Mouse (Mus musculus) neural tube, embryonic 12.5 days (tissue): ENCODE measurements around the gene H2-DMb1. TPM values are rescaled to one million over a fixed set of nuclear protein-coding genes. Genes with fewer than 3 reads are reported as not detected.

Experiments
- ATAC-seq: fragments of 200-750 bp; cut with Nextera tagmentation; 2 replicates; pipeline ENCODE4 v1.8.0; 2017; ENCODE audit warnings: low read depth, mild to moderate bottlenecking, moderate TSS enrichment, moderate library complexity; ENCODE audit not compliant: low FRiP score
- H3K27ac ChIP-seq: fragments of 300-500 bp; sonication (generic); 2 replicates; pipeline ENCODE4 v1.5.1; 2016
- H3K27me3 ChIP-seq: fragments of 300-500 bp; sonication (generic); replicated peaks from 2 replicates; pipeline ENCODE4 v1.6.1; 2016; ENCODE audit warnings: mild to moderate bottlenecking
- H3K36me3 ChIP-seq: fragments of 300-500 bp; sonication (generic); 2 replicates; pipeline ENCODE4 v1.6.1; 2016; ENCODE audit warnings: mild to moderate bottlenecking
- H3K4me1 ChIP-seq: fragments of 300-500 bp; sonication (generic); 2 replicates; pipeline ENCODE4 v1.6.1; 2016
- H3K4me2 ChIP-seq: fragments of 300-500 bp; sonication (generic); replicated peaks from 2 replicates; pipeline ENCODE4 v1.6.1; 2016; ENCODE audit warnings: mild to moderate bottlenecking
- H3K4me3 ChIP-seq: fragments of 300-500 bp; sonication (generic); 2 replicates; pipeline ENCODE4 v1.5.1; 2016
- H3K9ac ChIP-seq: fragments of 300-500 bp; sonication (generic); 2 replicates; pipeline ENCODE4 v1.6.1; 2016; ENCODE audit warnings: mild to moderate bottlenecking
- H3K9me3 ChIP-seq: fragments of 300-500 bp; sonication (generic); 2 replicates; pipeline ENCODE4 v1.6.1; 2016; ENCODE audit warnings: mild to moderate bottlenecking
- WGBS: fragments of 180-500 bp; shearing (Covaris S2); methylation state at CpG from one replicate; pipeline ENCODE4 v1.1.7; 2016; 5-methylcytosine and 5-hydroxymethylcytosine counted together
- polyA plus RNA-seq: library from polyadenylated mRNA; unstranded; fragments of >200 nt; fragmentation: Nextera tagmentation; extraction: Ambion mirVana; gene quantifications from 2 replicates; pipeline ENCODE4 v1.2.1, GENCODE M21; 2016

The H2-DMb1 gene
- polyA plus RNA-seq, 1 experiment from 2014 or later: 0.23 TPM

GRCm38 (mm10) chr17:34124649-34125048 lies 28.2 kb upstream of the H2-DMb1 start:
- Histone ChIP-seq H3K36me3 (no peaks in the 10 kb centered on the region), H3K4me3 (no peak overlapping the region), H3K27me3 (no peaks in the 10 kb centered on the region), H3K27ac (no peak overlapping the region), H3K9ac (no peak overlapping the region), H3K4me1 (peaks cover 20% of the 10 kb centered on the region), H3K9me3 (no peaks in the 10 kb centered on the region), H3K4me2 (no peak overlapping the region)
- WGBS: 92% methylated on average over 6 of the region's 6 CpGs
- no peak for ATAC-seq

GRCm38 (mm10) chr17:34126826-34127420 lies 25.9 kb upstream of the H2-DMb1 start:
- Histone ChIP-seq H3K4me1 (peaks cover 20% of the 10 kb centered on the region), H3K4me3 (no peak overlapping the region), H3K9me3 (no peaks in the 10 kb centered on the region), H3K27ac (no peak overlapping the region), H3K36me3 (no peaks in the 10 kb centered on the region), H3K27me3 (no peaks in the 10 kb centered on the region), H3K9ac (no peak overlapping the region), H3K4me2 (no peak overlapping the region)
- WGBS: 31% methylated on average over 9 of the region's 9 CpGs
- ATAC-seq: no peak

GRCm38 (mm10) chr17:34127475-34127874 lies 25.4 kb upstream of the H2-DMb1 start:
- Histone ChIP-seq H3K36me3 (no peaks in the 10 kb centered on the region), H3K4me1 (peaks cover 20% of the 10 kb centered on the region), H3K9me3 (no peaks in the 10 kb centered on the region), H3K4me3 (no peak overlapping the region), H3K27ac (no peak overlapping the region), H3K4me2 (0 out of 2 replicates have a peak overlapping the region, but pooled peaks have one; percentile 12), H3K27me3 (no peaks in the 10 kb centered on the region), H3K9ac (no peak overlapping the region)
- 20% methylated on average over 6 of the region's 6 CpGs for WGBS
- no peak for ATAC-seq

GRCm38 (mm10) chr17:34128264-34128937 lies 24.5 kb upstream of the H2-DMb1 start:
- Histone ChIP-seq H3K27me3 (no peaks in the 10 kb centered on the region), H3K9ac (no peak overlapping the region), H3K9me3 (no peaks in the 10 kb centered on the region), H3K4me3 (no peak overlapping the region), H3K36me3 (no peaks in the 10 kb centered on the region), H3K27ac (no peak overlapping the region), H3K4me1 (peaks cover 16% of the 10 kb centered on the region), H3K4me2 (peak overlapping the region; percentile 39)
- 28% methylated on average over 13 of the region's 13 CpGs for WGBS
- ATAC-seq: no peak

- Histone ChIP-seq H3K36me3 (no peaks in the 10 kb centered on the region), H3K9me3 (no peaks in the 10 kb centered on the region), H3K9ac (0 out of 2 replicates have a peak overlapping the region, but pooled peaks have one; percentile 22), H3K4me1 (peaks cover 9% of the 10 kb centered on the region), H3K27ac (no peak overlapping the region), H3K27me3 (no peaks in the 10 kb centered on the region), H3K4me2 (peak overlapping the region; percentile 39), H3K4me3 (no peak overlapping the region)
- 0 out of 2 replicates have a peak, but pooled peaks have one; percentile 19 for ATAC-seq
- 27% methylated on average over 18 of the region's 18 CpGs for WGBS
These were observed 23.7 kb upstream of the H2-DMb1 start for GRCm38 (mm10) chr17:34128944-34129791.

- Histone ChIP-seq H3K27ac (no peak overlapping the region), H3K4me3 (no peak overlapping the region), H3K4me1 (peaks cover 9% of the 10 kb centered on the region), H3K36me3 (no peaks in the 10 kb centered on the region), H3K4me2 (no peak overlapping the region), H3K9me3 (no peaks in the 10 kb centered on the region), H3K9ac (no peak overlapping the region), H3K27me3 (no peaks in the 10 kb centered on the region)
- WGBS: 80% methylated on average over 19 of the region's 19 CpGs
- no peak for ATAC-seq
These were observed 22.6 kb upstream of the H2-DMb1 start for GRCm38 (mm10) chr17:34130073-34130947.

GRCm38 (mm10) chr17:34131911-34132310 lies 21.0 kb upstream of the H2-DMb1 start:
- ATAC-seq: no peak
- 82% methylated on average over 7 of the region's 7 CpGs for WGBS
- Histone ChIP-seq H3K4me2 (no peak overlapping the region), H3K4me3 (no peak overlapping the region), H3K36me3 (no peaks in the 10 kb centered on the region), H3K9me3 (no peaks in the 10 kb centered on the region), H3K27ac (no peak overlapping the region), H3K4me1 (peaks cover 13% of the 10 kb centered on the region), H3K9ac (no peak overlapping the region), H3K27me3 (peaks cover 4% of the 10 kb centered on the region; the same call in 1 of the 2 replicates)

GRCm38 (mm10) chr17:34133289-34133688 lies 19.6 kb upstream of the H2-DMb1 start:
- H3K9me3 ChIP-seq: no peaks in the 10 kb centered on the region
- peaks cover 13% of the 10 kb centered on the region for H3K4me1 ChIP-seq
- WGBS: 85% methylated on average over 11 of the region's 11 CpGs
- no peak overlapping the region for H3K4me2 ChIP-seq
- ATAC-seq: no peak
- H3K27me3 ChIP-seq: peaks cover 10% of the 10 kb centered on the region
- H3K36me3 ChIP-seq: no peaks in the 10 kb centered on the region
- H3K4me3 ChIP-seq: no peak overlapping the region
- no peak overlapping the region for H3K27ac ChIP-seq
- no peak overlapping the region for H3K9ac ChIP-seq

- Histone ChIP-seq H3K9ac (no peak overlapping the region), H3K4me1 (peaks cover 11% of the 10 kb centered on the region), H3K4me2 (no peak overlapping the region), H3K27ac (no peak overlapping the region), H3K9me3 (no peaks in the 10 kb centered on the region), H3K36me3 (no peaks in the 10 kb centered on the region), H3K4me3 (no peak overlapping the region), H3K27me3 (peaks cover 21% of the 10 kb centered on the region)
- no peak for ATAC-seq
- WGBS: 93% methylated on average over 3 of the region's 3 CpGs
These were observed 18.4 kb upstream of the H2-DMb1 start for GRCm38 (mm10) chr17:34134451-34134850.

- peaks cover 32% of the 10 kb centered on the region for H3K27me3 ChIP-seq
- H3K27ac ChIP-seq: no peak overlapping the region
- peak overlapping the region; percentile 69 for H3K4me2 ChIP-seq
- H3K9me3 ChIP-seq: no peaks in the 10 kb centered on the region
- no peak overlapping the region for H3K9ac ChIP-seq
- peak overlapping the region; percentile 27 for H3K4me3 ChIP-seq
- 7% methylated on average over 31 of the region's 31 CpGs for WGBS
- H3K36me3 ChIP-seq: no peaks in the 10 kb centered on the region
- peaks cover 13% of the 10 kb centered on the region for H3K4me1 ChIP-seq
- peak; percentile 94 for ATAC-seq
These were observed 17.3 kb upstream of the H2-DMb1 start for GRCm38 (mm10) chr17:34135297-34136224.

- Histone ChIP-seq H3K27ac (no peak overlapping the region), H3K9ac (no peak overlapping the region), H3K36me3 (no peaks in the 10 kb centered on the region), H3K4me1 (peaks cover 13% of the 10 kb centered on the region), H3K9me3 (no peaks in the 10 kb centered on the region), H3K27me3 (peaks cover 41% of the 10 kb centered on the region), H3K4me2 (no peak overlapping the region), H3K4me3 (no peak overlapping the region)
- ATAC-seq: no peak
- 73% methylated on average over 7 of the region's 7 CpGs for WGBS
These were observed 15.3 kb upstream of the H2-DMb1 start for GRCm38 (mm10) chr17:34137601-34138000.
